Mouse (Mus musculus) testis, adult 2 months (tissue): ENCODE data around the gene Rab1a.

Experiments used
- CTCF ChIP-seq: fragments of 200-500 bp; IDR thresholded peaks from 2 replicates; pipeline ENCODE4 v1.5.1; 2012; ENCODE audit warnings: low read depth, mild to moderate bottlenecking, inconsistent platforms, low read length, moderate library complexity; ENCODE audit not compliant: control insufficient read depth, insufficient read depth, insufficient replicate concordance
- POLR2A ChIP-seq: fragments of 200-500 bp; IDR thresholded peaks from 2 replicates; pipeline ENCODE4 v1.6.1; 2012; ENCODE audit warnings: low read depth, mild to moderate bottlenecking, inconsistent platforms, low read length, moderate library complexity; ENCODE audit not compliant: control insufficient read depth

DNA sequence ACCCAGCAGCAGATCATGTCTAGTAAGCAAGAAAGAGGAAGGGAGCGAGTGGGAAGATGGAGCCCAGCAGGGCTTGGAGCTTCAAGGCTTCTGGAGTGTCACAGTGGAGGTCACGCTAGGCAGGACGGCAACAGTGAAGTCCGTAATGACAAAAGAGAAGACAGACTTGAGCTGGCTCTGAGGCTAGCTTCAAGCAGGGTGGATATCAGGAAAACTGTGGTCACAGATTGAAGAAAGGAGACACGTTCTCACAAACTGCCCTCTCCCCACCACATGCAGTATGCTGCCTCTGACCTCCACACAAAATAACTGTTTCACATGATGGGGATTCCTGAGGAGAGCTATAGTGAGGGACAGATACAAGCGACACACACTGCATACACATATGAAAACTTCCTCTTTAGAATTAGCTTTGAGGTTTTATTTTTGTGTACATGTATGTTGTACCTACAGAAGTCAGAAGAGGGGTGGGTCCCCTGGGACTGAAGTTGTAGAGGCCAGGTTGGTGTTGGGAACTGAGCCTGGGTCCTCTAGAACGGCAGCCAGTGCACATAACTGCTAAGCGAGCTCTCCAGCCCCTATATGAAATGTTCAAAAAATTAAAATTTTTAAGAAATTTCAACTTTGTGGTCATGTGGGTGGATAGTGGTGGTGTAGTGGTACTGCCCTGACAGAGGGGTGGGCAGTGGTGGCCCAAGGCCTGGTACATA, 46.1 kb downstream of the Rab1a start:
- TF ChIP-seq CTCF (no peak), POLR2A (no peak)
